Mouse (Mus musculus) C2C12 (cell line): Measurements from ENCODE around the gene Gdf15.
A peak's percentile ranks its signal among the peaks of the same experiment; 100 is the strongest.

ENCODE experiments used
- CEBPB ChIP-seq: IDR thresholded peaks from one replicate; pipeline ENCODE4 v1.6.1; 2011; ENCODE audit warnings: low read depth, mild to moderate bottlenecking, control low read depth, moderate library complexity
- CTCF ChIP-seq: IDR thresholded peaks from one replicate; pipeline ENCODE4 v1.5.1; 2011; ENCODE audit not compliant: control insufficient read depth, insufficient read depth, insufficient read length
- FOSL1 ChIP-seq: IDR thresholded peaks from one replicate; pipeline ENCODE4 v1.8.0; 2011; ENCODE audit warnings: mild to moderate bottlenecking, low read length; ENCODE audit not compliant: poor library complexity, insufficient read depth, severe bottlenecking
- MAX ChIP-seq: IDR thresholded peaks from one replicate; pipeline ENCODE4 v1.6.1; 2011; ENCODE audit warnings: mild to moderate bottlenecking, control low read depth
- MYOD1 ChIP-seq: IDR thresholded peaks from one replicate; pipeline ENCODE4 v1.6.1; 2011; ENCODE audit warnings: low read depth; ENCODE audit not compliant: control insufficient read depth, insufficient read length
- MYOG ChIP-seq: IDR thresholded peaks from one replicate; pipeline ENCODE4 v1.6.1; 2011; ENCODE audit not compliant: control insufficient read depth, insufficient read length; ENCODE audit errors: extremely low read depth
- USF1 ChIP-seq: IDR thresholded peaks from one replicate; pipeline ENCODE4 v1.6.1; 2011; ENCODE audit warnings: low read depth, mild to moderate bottlenecking, control low read depth, moderate library complexity

GRCm38 (mm10) chr8:70609849-70610795, 22.1 kb downstream of the Gdf15 start:
- TF ChIP-seq CTCF (no peak), MYOD1 (no peak), CEBPB (no peak), USF1 (peak; percentile 47), MAX (peak; percentile 31), MYOG (no peak), FOSL1 (no peak)
